Mouse (Mus musculus) ES-CJ7 (cell line): Measurements from ENCODE around the gene A930018P22Rik.
"Not testable (repeated sequence)": the region's sequence is repeated elsewhere in the genome, so short reads cannot be mapped to it uniquely, and the experiment has no call there.

Experiments used
- DNase-seq: peaks from one replicate; pipeline ENCODE4 v3.0.0; 2011; ENCODE audit warnings: low read depth, low spot score

The A930018P22Rik gene

GRCm38 (mm10) chr2:104117173-104117572, 5.4 kb upstream of the A930018P22Rik start:
- not testable (repeated sequence) for DNase-seq

DNA sequence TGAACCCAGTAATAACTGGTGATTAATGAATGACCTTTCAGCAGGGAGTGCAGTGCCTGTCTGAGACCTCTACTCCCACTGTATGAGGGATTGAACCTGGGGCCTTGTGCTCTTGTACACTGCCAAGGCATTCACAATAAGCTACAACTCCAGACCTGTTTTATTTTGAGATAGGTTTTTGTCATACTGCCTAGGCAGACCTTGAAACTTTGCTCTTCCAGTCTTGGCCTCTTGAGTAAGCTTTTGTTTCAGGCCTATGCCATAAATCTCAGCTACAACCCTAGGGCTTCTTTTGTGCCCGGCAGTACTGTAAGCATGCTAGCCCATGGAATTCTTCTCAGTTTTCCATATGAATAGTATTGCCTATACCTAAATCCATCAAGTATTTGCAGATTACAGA, 3.5 kb upstream of the A930018P22Rik start:
- no peak for DNase-seq

GRCm38 (mm10) chr2:104120312-104120711, 2.3 kb upstream of the A930018P22Rik start:
- DNase-seq, result no peak

DNA sequence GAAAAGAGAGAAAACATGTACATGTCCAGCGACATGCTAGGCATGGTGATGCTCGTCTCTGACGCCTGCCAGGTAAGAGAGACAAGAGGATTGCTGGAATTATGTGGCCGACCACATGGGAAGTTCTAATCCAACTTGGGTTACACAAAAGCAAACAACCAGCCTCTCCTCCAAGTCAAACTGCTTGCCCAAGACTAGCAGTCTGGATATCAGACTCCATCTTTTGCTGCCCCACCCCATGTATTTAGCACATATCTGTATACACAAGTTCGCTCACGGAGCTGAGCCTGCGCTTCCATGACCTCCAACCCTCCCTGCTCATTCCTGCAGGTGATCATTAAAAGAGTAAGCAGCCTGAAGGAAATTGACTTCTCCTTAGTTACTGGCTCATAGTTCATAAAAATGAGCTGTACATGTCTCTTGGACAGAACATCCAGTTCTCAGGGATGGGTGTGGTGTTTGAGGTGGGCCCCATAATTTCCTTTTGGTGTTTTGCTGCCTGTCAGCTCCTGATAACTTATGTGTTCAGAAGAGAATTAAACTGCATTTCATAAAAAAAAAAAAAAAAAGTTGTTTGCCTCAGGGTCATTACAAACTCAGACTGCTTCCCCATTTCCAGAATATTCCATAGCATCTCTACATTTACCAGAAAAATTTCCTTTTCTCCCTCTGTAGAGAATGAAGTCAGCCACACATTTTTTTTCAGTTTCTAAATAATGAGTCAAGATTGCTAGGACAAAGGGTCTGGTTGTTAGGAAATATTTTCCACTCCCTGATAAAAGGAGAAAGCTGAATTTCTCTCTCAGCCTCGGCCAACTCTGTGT, 676 bp upstream of the A930018P22Rik start:
- no peak for DNase-seq

DNA sequence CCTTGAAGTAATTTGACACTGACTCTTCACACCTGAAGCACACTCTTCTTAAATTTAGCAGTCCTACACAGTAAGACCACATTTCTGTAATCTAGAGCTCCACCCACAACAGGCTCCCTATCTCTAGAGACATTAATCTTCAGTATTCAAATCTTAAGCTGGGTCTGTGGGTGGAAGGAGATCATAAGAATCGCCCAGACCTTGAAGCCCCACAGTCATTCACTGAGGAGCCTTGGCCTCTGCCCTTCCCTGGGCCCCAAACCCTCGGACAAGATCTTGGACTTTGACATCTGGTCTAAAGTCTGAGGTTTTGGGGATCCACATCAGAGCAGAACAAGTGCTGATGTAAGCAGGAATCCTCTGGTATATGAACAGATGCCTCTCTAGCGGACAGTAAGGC, 971 bp downstream of the A930018P22Rik start:
- no peak for DNase-seq

GRCm38 (mm10) chr2:104124071-104124470, 1.5 kb downstream of the A930018P22Rik start:
- no peak for DNase-seq

- no peak for DNase-seq
These were observed 6.4 kb downstream of the A930018P22Rik start for GRCm38 (mm10) chr2:104128803-104129531.

DNA sequence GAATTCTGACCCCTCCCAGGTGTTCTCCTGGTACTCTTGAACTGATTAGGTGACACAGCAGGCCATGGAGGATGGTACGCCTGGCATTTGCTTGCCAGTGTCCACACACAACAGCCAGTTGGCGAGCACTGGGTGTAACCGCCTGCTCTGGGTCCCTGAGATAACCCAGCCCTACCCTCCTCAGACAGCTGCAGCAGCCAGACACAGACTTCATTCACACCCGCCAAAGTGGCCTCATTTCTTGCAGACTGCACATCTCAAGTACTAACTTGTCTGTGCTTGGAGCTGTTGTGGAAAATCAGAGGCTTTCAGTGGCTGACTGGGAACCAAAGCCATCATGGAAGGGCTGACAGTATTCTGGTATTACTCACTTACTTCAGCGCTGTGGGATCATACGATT, 7.6 kb downstream of the A930018P22Rik start:
- DNase-seq, result no peak

DNA sequence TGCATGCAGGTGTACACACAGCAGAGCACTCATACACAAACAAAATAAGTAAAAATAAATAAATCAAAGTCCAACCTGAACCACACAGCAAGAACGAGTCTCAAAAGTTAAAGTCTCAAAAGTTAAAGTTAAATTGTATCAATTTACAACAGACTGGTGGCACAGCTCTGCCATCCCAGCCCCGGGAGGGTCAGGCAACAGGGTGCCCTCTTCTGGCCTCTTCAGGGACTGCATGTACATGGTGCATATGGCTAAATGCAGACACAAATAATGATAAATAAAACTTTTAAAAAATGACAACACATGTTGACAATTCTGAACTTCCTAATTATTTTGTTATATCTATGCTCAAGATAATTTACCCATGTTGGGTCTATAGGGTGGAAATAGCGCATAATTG, 8.4 kb downstream of the A930018P22Rik start:
- DNase-seq, result no peak

DNA sequence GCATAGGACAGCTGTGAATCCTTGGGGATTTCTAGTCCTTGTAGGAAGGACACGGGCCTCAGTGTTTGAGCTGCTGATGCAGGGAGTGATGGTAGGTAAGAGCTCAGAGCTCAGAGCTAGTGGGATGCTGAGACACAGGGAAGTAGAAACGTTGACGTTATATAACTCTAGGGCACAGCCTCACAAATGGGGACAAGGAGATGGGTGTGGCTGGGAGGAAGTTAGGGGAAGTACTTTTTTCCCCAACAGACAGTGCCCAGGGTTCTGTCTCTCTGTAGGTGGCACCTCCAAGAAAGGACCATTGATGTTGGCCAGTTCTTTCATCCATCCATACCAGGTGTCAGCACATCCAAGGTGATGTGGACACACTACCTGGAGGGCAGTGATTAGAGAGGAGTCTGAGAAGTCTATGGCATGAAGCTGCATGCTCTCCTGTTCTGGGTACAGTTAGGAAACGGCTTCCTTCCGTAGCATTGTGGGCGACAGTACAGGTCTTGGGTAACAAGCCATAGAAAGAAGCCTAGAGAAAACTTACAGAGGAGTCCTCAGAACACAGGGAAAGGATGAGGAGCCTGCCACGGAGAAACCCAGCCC, 9.8 kb downstream of the A930018P22Rik start:
- DNase-seq, result no peak

GRCm38 (mm10) chr2:104133042-104133810, 10.7 kb downstream of the A930018P22Rik start:
- no peak for DNase-seq

DNA sequence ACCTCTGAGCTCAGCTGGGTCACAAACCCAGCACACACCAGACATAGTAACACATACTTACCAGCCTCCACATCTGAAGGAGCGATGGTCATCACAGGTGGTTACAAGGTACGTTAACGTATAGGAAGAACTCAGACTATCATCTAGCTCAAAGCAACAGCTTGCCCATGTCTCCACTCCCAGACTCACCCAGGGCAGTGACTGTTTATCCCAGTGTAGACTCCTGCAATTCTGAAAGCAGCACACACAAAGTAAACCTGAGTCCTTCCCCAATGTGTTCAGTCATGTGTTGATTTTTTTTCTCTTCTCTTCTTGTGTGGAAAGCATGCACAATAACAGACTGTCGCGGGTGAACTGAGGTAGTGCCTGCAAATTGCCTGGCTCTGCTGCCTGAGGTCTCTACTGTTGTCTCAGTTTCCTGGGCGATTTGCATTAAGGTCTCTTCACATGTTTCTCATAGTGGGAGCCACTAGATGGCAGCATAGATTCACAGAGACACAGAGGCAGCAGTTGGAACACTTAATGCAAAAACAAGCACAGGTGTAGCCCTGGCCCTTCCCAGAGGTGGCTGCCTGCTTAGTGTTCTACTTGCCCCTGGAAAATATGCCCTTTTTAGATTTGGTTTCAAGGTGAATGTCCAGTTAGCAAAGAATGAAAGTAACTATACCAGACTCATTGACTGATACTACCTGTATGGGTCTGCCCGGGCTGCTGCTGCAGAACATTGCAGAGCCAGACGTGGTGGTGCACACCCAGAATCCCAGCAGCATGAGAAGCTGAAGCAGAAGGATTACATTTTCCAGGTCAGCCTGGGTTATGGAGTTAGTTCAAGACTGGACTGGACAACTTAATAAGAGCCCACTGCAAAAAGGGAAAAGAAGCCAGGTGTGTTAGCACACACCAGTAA, 11.8 kb downstream of the A930018P22Rik start:
- DNase-seq, result peak; percentile 91

DNA sequence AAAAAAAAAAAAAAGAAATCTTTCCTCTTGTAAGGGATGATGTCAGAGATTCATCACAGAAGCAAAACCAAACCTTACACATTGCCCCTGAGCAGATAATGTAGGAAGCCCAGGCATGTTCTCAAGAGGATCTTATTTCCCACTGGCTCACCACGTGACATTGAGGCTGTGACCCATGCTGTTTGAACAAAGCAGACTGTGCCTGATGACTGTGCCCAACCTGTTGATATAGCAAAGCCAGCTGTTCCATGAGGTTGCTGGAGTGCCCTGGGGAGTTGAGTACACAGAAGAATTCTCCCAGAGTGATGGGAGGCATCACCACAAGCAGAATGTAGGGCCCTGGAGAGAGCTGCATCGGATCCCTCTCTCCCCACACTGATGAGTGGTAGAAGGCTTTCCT, 13.4 kb downstream of the A930018P22Rik start:
- no peak for DNase-seq

GRCm38 (mm10) chr2:104142140-104142539, 19.6 kb downstream of the A930018P22Rik start:
- DNase-seq, result no peak

- DNase-seq, result no peak
These were observed 21.4 kb downstream of the A930018P22Rik start for GRCm38 (mm10) chr2:104144004-104144403.

GRCm38 (mm10) chr2:104145983-104146382, 23.4 kb downstream of the A930018P22Rik start:
- DNase-seq, result peak; percentile 91

GRCm38 (mm10) chr2:104147910-104148561, 25.5 kb downstream of the A930018P22Rik start:
- no peak for DNase-seq

DNA sequence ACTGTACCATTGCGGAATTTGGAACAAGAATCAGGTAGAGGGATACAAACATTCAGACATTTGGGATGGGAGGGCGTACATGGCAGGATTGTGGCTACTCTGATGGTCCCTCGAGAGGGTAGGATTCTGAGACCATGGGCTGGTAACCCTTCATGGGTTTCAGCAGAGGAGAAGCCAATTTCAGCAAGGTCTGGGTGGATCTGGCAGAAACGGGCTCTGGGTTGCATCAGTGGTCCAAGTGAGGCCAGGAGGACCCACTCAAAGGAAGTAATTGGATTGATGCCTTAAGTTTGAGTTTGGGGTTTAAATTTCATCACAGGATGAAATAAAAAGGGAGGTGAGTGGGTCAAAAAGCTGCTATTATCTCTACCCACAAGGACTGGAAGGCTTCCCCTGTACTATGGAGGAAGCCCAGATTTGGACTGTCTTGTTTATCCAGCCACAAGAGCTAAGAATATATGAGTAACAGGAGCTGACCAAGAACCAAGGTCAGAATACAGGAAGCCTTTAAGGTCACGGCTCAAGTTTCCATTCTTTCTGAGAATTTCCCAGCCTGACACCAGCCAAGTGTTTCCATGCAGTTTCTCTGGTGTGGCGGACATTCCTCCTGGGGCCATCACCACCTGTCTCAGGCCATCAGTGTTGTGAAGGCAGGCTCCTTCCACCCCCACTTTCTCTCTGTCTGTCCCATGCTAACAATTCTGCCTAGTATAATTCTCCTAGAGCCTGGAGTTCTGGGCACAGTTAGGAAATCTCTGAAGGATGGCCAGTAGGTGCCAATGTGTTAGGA, 28.2 kb downstream of the A930018P22Rik start:
- no peak for DNase-seq

- no peak for DNase-seq
These were observed 30.8 kb downstream of the A930018P22Rik start for GRCm38 (mm10) chr2:104153345-104153744.
